Mouse (Mus musculus): Measurements from ENCODE around the gene Mapk14. TPM values are rescaled to one million over a fixed set of nuclear protein-coding genes. Genes with fewer than 3 reads are reported as not detected.
"Not testable (repeated sequence)": the region's sequence is repeated elsewhere in the genome, so short reads cannot be mapped to it uniquely, and the experiment has no call there.

Mapk14 gene
- total RNA-seq, 1 experiment from 2014 or later, result 94.2 TPM

GRCm38 (mm10) chr17:28697290-28698195 is 6.4 kb downstream of the Mapk14 start:
- peak; percentile 45 for ATAC-seq (replicated peaks; ENCODE audit: low read depth, poor library complexity, severe bottlenecking)

GRCm38 (mm10) chr17:28698245-28698644 is 7.1 kb downstream of the Mapk14 start:
- no peak for ATAC-seq (replicated peaks; ENCODE audit: low read depth, poor library complexity, severe bottlenecking)

DNA sequence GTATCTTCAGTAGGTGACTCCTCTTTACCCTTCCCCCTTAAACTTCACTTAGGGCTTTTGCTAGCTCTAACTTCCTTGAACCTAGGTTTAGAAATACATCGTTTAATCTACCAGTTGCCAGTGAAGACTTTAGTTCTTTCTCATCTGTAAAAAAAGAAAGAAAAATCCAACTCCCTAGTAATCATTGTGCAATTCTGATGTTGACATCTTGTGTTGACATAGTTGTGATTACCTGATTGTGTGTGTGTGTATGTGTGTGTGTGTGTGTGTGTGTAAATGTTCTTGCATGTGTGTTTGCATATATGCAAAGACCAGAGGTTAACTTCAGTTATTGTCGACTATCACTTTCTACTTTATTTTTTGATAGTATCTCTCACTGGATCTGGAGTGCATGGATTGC is 7.5 kb downstream of the Mapk14 start:
- no peak for ATAC-seq (replicated peaks; ENCODE audit: low read depth, poor library complexity, severe bottlenecking)

- ATAC-seq (replicated peaks; ENCODE audit: low read depth, poor library complexity, severe bottlenecking), result peak; percentile 61
These were observed 8.7 kb downstream of the Mapk14 start for GRCm38 (mm10) chr17:28699789-28700188.

DNA sequence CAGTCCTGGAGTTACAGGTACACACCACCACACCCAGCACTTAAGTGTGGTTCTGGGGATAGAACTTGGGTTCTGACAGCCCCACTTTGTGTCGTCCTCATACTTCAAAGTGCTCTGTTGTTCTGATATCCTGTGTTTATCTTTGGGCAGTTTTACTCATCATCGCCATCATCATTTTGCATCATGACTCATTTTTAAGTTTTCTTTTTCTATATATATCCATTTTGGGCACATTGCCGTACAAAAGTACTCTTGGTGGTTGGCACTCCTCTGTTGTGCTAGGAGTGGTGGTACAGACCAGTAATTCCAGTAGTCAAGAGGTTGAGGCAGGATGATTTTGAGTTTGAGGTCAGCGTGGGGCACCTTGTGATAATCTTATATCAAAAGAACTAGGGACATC is 10.0 kb downstream of the Mapk14 start:
- no peak for ATAC-seq (replicated peaks; ENCODE audit: low read depth, poor library complexity, severe bottlenecking)

DNA sequence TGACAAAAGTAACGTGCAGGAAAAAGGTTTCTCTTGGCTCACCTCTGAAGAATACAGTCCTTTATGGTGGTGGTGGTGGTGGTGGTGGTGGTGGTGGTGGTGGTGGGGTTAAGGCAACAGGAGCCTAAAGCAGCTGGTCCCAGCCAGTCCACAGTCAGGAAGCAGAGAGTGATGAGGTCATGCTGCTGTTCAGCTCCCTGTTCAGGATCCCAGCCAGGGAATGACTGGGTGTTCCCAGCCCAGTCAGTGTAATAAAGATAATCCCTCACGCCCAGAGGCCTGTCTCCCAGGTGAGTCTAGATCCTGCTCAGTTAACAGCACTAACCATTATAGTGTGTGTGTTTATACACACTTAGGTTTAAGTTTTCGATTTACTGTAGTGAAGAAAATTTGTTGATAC is 10.6 kb downstream of the Mapk14 start:
- ATAC-seq (replicated peaks; ENCODE audit: low read depth, poor library complexity, severe bottlenecking), result no peak

DNA sequence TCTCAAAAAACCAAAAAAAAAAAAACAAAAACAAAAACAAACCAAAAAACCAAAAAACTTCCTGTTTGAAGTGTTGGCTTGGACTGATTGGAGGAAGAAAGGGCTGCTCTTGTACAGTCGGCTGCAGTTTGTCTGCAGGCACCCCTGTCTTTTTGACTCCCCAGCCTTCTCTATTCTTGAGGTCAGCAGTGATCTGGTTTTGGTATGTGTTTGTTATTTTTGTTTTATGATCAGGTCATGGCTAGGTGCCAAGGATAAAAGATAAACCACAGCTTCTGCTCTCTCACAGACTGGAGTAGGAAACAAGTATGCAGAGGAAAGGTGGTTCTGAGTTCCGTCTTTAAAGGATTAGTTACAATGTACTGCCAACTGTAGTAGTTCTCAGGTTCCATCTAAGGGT is 11.5 kb downstream of the Mapk14 start:
- ATAC-seq (replicated peaks; ENCODE audit: low read depth, poor library complexity, severe bottlenecking), result no peak; the same call in 1 of the 2 replicates

DNA sequence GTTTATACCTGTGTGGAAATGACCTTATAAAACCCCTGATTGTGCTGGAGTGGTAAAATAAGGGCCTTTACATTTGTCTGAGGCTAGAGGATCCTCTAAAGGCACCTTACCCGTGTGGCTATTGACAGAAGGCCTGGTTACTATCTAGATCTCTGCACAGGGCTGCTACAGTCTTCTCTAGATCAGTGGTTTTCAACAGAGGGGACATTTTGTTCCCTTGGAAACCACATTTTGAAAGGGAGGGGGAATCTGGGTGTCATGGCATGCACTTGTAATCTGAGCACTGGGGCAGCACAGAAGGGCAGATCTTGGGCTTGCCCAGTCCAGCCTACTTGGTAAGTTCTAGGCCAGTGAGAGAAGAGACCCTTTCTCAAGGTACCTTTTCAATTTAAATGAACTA is 15.6 kb downstream of the Mapk14 start:
- peak; percentile 47 for ATAC-seq (replicated peaks; ENCODE audit: low read depth, poor library complexity, severe bottlenecking)

- ATAC-seq (replicated peaks; ENCODE audit: low read depth, poor library complexity, severe bottlenecking), result no peak
These were observed 16.1 kb downstream of the Mapk14 start for GRCm38 (mm10) chr17:28707136-28707627.

- no peak for ATAC-seq (replicated peaks; ENCODE audit: low read depth, poor library complexity, severe bottlenecking)
These were observed 16.7 kb downstream of the Mapk14 start for GRCm38 (mm10) chr17:28707816-28708215.

- ATAC-seq (replicated peaks; ENCODE audit: low read depth, poor library complexity, severe bottlenecking), result 0 out of 2 replicates have a peak, but pooled peaks have one; percentile 31
These were observed 17.9 kb downstream of the Mapk14 start for GRCm38 (mm10) chr17:28708989-28709388.

DNA sequence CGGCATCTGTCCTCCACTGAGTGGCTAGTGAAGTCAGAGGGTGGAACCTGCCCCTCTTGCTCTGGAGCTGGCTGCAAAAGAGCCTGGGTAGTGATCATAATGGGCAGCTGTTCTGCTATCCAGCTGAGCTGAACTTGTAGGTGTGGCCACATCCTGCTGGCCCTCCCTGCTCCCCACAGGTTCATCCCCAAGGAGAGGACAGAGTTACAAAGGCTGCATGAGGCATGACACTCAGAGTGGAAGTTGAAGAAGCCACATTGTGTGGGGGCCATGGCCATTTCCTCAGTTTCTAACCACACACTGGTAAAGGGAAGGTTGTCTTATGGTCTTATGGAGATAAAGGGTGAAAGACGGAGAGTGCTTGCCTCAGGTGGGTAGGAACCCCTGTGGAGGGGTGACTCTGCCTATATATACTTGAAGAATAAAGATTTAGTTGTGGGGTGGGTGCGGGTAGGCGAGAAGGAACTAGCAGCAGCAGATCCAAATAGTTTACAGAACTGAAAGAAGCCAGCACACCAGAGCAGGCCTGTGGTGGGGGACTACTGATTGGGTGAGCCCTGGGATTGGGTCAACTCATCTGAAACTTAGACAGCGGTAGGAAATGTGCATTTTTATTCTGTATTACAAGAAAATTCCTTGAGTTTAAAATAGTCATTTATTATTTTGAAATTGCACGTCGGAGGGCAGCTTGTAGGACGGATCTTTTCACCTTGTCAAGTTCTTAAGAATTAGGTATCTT is 18.6 kb downstream of the Mapk14 start:
- ATAC-seq (replicated peaks; ENCODE audit: low read depth, poor library complexity, severe bottlenecking), result peak; percentile 71

GRCm38 (mm10) chr17:28710291-28710688 is 19.2 kb downstream of the Mapk14 start:
- ATAC-seq (replicated peaks; ENCODE audit: low read depth, poor library complexity, severe bottlenecking), result no peak

DNA sequence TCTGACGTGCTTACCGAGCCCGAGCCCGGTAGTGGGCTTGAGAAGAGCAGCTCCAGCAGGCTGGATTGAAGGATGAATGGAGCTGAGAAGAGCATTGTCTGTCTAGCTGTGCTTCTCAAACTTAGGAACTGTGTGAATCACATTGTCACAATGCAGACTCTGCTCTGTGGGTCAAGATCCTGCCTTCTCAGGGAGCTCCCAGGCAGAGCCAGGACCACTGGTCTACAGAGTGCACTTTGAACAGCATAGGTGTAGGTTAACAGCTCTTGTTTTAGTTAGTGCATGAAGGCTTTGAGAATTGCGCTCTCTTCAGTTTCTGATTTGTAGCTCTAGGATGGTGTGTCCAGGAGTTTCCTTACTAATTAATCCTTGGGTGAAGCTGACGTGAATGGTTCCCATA is 20.1 kb downstream of the Mapk14 start:
- no peak for ATAC-seq (replicated peaks; ENCODE audit: low read depth, poor library complexity, severe bottlenecking)

GRCm38 (mm10) chr17:28712305-28712704 is 21.2 kb downstream of the Mapk14 start:
- ATAC-seq (replicated peaks; ENCODE audit: low read depth, poor library complexity, severe bottlenecking), result no peak

DNA sequence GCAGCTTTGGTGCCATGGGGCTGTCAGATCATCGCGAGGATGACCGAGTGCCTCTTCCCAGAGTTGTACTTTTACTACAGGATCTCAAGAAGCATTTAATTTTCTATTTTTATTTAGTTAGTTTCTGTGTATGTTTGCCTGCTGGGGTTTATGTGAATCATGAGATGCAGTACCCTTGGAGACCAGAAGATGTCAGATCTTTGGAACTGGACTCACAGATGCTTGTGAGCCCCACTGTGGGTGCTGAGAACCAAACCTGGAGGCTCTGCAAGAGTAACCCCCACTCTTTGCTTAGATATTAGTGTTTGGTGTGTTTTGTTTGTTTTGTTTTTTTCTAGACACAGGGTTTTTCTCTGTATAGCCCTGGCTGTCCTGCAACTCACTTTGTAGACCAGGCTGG is 22.9 kb downstream of the Mapk14 start:
- ATAC-seq (replicated peaks; ENCODE audit: low read depth, poor library complexity, severe bottlenecking), result no peak

GRCm38 (mm10) chr17:28715832-28716548 is 24.9 kb downstream of the Mapk14 start:
- ATAC-seq (replicated peaks; ENCODE audit: low read depth, poor library complexity, severe bottlenecking), result no peak

DNA sequence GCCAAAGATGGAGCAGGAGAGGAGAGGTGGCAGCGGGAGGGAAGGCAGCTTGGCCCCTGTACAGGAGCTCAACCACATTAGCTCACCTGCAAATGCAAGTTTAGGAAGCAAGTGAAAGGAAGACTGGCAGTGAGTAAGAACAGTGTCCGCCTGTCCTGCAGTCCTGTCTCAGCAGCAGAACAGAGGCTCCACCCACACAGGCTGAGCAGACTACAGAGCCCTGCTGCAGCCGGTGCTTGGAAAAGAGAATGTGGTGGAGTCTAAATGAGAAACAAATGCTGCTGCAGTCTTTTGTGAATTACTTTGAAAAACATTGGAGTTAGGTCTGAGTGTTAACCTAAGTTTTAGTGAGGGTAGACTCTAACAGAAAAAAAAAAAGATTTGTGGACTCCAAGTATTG is 26.4 kb downstream of the Mapk14 start:
- no peak for ATAC-seq (replicated peaks; ENCODE audit: low read depth, poor library complexity, severe bottlenecking)

DNA sequence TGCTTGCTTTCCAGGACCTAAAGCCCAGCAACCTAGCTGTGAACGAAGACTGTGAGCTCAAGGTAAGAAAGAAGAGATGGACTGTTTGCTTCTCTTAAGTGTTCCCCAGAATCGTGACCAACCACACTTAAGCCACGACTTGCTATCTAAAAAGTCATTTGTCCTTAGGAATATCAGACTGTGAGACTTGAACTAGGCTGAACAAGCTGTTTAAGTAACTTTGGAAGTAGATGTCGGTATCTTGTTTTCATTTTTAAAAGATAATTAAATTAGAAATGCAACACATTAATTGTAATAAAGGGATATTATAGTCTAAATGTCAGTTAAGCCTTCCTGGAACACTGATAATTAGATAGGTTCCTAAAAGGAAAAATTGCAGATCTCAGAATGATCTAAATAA is 34.7 kb downstream of the Mapk14 start, which contains the start of gene AC170998.1:
Gene AC170998.1 (plus strand): TSS at position 301 of the 400 bp plus-strand sequence.
- no peak for ATAC-seq (replicated peaks; ENCODE audit: low read depth, poor library complexity, severe bottlenecking)

- not testable (repeated sequence) for ATAC-seq (replicated peaks; ENCODE audit: low read depth, poor library complexity, severe bottlenecking)
These were observed 36.4 kb downstream of the Mapk14 start for GRCm38 (mm10) chr17:28727511-28727910.

Measured in common myeloid progenitor, adult 5-6 weeks (primary cell).